Mouse (Mus musculus): Measurements from ENCODE around the gene Kdelc2.

- no peak for TF ChIP-seq CTCF (IDR thresholded peaks at IDR 0.05; ENCODE audit: low read depth)
- no peak for TF ChIP-seq EP300 (optimal IDR thresholded peaks at IDR 0.05)
Observed at GRCm38 (mm10) chr9:53335131-53335530, 48.7 kb upstream of the Kdelc2 start.

Data from stomach, postnatal 0 days (tissue).